Mouse (Mus musculus) spleen, postnatal 36 days (tissue): Measurements from ENCODE around the gene Ano10.
"Not testable (repeated sequence)": the region's sequence is repeated elsewhere in the genome, so short reads cannot be mapped to it uniquely, and the experiment has no call there.

Source experiments
- DNase-seq, 2 experiments: peaks; one replicate each; pipeline ENCODE4 v3.0.0; 2022; ENCODE audit warnings: low spot score in 2 of 2, mixed read lengths in 1 of 2

Gene Ano10

GRCm38 (mm10) chr9:122198621-122199020 lies 95.6 kb downstream of the Ano10 start:
- no peak for DNase-seq

DNA sequence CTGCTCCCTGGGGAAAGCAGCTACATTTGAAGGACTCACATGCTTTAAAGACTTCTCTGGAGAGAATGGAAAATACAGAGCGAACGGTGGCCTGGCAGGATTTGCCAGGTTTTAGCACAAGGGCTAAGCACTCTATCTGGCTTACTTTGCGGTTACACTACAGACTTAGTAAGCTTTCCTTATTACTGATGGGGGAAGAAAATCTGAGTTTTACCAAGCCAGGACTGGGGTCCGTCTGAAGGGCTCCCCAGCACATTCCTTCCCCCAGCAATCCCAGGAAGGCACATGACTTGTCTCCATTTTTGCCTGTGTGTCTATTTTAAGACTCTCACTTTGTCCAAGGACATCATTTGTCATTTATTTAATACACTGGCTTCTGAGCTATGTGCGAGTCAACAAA lies 97.2 kb downstream of the Ano10 start:
- no peak for DNase-seq

- DNase-seq = no peak
Measured at GRCm38 (mm10) chr9:122195042-122195682, 99.1 kb downstream of the Ano10 start.

DNA sequence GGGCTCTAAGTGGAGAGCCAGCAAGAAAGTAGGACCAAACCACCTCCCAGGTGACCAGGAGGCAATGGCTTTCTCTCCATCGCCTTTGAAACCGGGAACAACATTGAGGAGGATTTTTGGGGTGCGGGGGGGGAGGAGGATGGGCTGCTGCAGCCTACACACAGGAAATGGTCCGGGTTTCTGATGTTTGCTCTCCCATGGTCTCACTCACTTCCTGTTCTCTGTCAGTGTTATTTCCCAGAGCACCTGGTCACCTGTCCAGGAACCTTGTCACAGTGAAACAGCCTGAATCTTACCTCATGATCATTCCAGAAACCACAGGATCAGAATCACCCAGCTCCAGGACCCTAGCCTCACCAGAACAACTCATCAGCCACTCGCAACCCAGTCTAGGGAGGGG lies 100.4 kb downstream of the Ano10 start:
- DNase-seq = no peak

GRCm38 (mm10) chr9:122193361-122193760 lies 100.9 kb downstream of the Ano10 start:
- no peak for DNase-seq

DNA sequence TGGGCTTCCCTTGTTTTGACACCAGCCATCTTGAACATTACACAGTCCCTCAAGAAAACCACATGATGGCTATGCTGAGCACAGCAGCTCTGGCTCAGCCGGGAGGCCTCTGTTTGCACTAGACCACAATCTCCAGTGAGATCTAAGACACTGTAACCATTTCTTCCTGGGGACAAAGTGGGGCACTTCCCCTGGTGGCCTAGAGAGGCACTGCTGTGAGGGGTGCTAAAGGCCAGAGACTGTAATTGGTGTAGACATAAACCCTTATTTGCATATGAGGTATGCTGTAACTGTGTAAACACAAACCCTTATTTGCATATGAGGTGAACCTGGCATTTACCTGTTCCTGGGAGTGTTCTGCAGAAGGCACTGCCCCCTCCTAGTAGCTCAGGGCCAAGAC lies 105.5 kb downstream of the Ano10 start:
- peak; percentile 39 to 49 for DNase-seq

- no peak for DNase-seq
Measured at GRCm38 (mm10) chr9:122187451-122187921, 106.7 kb downstream of the Ano10 start.

GRCm38 (mm10) chr9:122186643-122187226 lies 107.5 kb downstream of the Ano10 start:
- DNase-seq = no peak

DNA sequence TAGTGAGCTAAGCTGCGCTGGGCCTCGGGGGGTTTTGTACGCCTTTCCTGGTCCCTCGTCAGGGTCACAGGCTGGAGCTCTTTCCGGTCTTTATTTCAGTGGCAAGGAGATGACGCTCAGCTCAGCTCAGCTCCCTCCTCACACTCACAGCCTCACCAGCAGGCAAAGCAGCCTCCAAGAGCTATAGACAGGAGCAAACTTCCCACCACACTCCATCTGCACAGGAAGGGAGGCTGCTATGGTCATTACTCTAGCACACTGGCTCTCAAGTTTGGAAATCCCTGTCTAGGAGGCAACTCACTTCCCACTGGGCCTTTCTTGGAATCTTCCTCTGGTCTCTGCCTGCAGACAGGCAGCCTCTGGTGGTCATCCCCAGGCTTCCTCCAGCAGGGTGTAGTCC lies 108.3 kb downstream of the Ano10 start:
- no peak for DNase-seq

DNA sequence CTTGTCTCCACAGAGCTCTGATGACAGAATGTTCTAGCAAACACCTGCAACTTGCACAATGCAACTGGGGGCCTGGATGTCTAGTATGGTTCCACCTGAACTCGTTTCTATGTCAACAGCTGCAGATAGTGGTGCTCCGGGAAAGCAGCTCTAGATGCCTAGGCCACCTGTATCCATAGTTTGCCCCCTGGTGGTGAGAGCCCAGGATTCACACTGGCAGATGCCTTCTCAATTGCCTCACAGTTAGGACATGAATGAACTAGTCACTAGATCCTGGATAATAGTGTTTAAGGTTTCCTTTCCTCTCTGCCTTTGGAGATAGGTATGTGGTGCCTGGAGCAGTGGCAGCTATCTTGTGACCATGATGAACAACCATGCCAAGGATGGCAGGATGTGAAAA lies 109.2 kb downstream of the Ano10 start:
- DNase-seq = peak; percentile 59 to 65

DNA sequence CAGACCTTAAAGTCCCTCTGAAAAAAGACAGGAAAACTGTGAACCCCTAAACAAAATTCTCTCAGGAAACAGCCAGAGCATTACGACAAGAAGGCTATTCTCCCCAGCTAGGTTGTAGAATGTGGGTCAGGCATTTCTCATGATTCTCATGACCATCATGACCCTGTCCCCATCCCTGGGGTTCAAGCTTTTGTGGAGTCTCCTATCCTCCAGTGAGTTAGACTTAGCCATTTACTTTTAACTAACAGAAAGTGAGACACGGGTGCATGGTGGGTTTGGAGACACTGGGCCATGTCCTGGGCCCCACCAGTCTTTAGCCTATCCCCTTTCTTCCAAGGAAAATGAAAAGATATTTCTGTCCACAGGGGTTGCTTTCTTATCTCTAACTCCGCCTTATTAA lies 109.9 kb downstream of the Ano10 start:
- no peak for DNase-seq

DNA sequence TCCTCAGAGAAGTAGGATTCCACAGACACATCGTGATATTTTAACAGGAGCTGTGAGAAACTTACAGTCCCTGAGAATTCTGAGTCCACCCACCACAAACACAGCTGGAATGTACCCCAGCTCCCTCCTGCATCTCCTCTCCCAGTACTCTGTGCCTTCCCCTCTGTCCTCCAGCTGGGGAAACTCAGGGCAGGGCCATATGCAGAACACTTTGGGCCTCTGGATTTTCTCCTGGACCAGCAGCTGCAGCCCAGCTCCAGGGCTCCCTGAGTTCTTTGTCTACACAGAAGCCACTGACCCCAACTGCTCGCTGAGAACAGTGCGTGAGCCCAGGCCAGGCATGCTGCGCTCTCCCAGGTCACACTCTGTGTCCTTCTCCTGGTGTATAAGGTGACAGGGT lies 111.1 kb downstream of the Ano10 start:
- DNase-seq = no peak

DNA sequence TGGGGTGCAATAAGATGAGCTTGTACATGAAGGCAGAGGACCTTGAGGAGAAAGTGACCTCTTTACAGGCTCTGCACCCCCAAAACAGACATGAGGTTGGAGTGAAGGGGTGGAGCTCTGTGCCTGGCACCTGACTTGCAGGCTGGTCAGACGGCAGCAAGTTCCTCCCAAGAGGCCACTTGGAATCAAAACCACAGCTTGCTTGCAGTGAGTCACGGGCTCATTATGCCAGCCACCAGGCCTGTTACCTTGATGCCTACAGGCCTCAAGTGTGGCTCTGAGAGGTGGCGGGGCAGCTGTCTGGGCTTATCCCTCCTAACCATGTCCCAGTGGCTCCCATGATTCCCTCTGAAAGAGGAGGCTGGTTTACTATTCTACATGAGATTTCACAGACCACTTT lies 114.1 kb downstream of the Ano10 start:
- DNase-seq = no peak

DNA sequence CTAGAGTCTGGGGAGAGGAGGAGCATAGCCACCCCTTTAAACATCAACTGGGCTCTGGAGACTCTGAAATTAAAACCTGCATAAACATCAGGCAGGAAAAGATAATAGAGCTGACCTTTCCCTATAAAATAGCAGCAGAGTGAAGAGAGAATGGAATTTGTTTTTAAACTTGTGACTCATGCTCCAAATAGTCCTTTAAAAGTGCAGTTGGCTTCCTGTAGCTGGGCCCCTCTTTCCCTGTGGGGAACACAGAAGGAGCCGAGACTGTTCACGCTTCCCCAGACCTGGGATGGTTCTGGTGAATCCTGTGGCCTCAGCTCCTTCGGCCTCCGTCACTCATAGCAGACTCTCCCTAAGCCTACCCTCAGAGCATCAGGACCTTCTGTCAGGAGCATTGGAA lies 115.8 kb downstream of the Ano10 start:
- DNase-seq = no peak

- DNase-seq = no peak
Measured at GRCm38 (mm10) chr9:122177256-122178220, 116.7 kb downstream of the Ano10 start.

DNA sequence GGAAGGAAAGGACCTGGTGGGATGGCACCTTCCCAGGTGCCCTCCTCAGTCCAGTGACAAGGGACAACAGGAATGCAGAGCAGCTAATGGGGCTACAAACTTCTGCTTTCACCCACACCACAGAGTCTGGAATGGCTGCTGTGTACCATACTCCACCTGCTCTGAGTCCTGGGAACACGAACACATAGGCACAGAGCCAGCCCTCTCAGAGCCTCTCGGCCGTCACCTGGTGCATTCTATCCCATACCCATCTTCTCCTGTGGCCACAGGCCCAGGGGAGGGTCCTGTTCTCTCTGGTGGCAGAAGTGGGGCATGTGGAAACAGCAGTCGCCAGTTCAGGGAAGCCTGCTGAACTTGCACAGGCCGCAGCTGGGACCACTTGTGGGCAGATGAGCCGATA lies 119.5 kb downstream of the Ano10 start:
- DNase-seq = no peak

DNA sequence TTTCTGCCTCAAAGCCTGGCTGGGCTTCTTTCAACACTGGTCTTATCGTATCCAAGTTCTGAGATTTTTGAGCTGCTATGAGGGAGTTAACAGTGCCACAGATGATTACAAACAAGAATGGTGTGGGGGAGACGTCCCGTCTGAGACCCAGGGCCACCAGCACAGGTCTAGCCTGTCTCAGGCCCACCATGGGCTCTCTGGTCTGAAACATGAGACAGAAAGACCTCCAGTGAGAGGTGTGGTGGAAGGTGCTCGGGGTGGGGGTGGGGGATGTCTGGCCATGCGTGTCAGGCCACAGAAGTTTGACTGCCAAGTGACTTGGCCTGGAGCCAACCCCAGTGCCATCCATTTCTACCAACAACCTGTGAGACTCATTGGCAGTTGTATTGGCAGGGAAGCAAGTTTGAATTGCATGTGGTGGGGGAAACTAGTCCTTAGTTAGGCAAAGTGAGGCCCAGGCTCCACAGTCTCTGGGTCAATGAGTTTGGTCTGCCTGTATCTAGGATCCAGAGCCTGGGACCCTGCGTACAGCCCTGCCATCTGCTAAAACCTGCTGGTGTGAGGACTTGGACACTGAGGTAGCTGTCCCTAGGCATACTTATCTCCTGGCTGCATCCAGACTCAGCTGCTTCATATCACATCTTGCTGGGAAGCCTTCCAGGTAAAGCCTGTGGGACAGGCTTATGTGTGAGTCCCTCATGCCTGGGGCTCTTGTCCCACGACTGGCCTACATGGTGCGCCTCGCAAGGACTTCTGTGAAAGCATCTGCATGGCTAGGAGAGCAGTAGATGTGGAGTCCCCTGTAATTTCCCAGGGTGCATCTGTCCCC lies 120.6 kb downstream of the Ano10 start:
- no peak for DNase-seq

DNA sequence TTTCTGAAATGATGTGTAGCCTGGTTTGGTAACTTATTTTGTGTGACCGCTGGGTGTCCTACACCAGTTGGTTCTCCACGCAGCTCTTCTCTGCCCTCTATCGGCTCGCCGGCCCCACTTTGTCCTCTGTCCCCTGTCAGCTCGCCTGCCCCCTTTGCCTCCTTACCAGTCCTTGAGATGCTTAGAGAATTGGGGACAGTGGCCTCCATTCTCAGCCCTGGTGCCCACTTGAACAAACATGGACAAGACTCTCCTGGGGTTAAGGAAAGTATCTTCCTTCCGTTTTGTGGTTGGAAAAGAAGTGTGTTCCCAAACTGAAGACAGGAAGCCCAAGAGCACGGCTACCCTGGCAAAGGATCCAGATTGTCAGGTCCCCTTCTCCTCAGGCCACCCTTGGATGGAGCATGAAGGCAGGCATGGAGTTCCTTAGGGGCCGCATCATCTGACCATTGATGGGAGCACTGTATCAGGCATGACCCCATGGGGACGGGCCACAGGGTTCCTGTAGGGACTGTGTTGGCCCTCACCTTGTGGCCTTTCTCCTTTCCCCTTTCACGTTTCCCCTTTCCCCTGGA lies 121.5 kb downstream of the Ano10 start:
- DNase-seq = no peak

- no peak for DNase-seq
Measured at GRCm38 (mm10) chr9:122169901-122170300, 124.3 kb downstream of the Ano10 start.

DNA sequence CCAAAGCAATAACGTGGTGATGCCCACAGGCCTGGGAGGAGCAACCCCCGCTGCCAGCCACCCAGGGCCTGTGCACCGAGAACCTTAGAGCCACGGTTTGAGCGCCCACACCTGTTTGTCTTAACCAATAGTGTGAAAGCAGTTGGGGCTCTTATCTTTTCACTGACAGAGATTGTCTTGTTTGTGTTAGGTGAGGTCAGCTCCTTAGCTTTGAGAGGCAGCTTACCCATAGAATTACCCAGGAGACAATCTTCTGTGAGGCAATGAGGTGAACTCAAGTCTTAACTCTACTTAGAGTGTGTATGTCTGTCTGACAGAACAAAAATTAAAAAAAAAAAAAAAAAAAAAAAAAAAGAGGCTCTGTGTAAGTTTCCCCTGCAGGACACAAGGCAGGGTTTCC lies 126.5 kb downstream of the Ano10 start:
- DNase-seq = not testable (repeated sequence)

GRCm38 (mm10) chr9:122164535-122164934 lies 129.7 kb downstream of the Ano10 start:
- DNase-seq = no peak
